Mouse (Mus musculus) G1E (cell line): ENCODE data around the gene Mdfi. TPM values are rescaled to one million over a fixed set of nuclear protein-coding genes. Genes with fewer than 3 reads are reported as not detected.

ENCODE experiments used
- ATAC-seq: 2 replicates; pipeline ENCODE4 v1.8.0; 2016; ENCODE audit warnings: mild to moderate bottlenecking; ENCODE audit not compliant: insufficient number of reproducible peaks, poor library complexity, low FRiP score, severe bottlenecking; ENCODE audit errors: extremely low read depth
- DNase-seq: peaks from one replicate; pipeline ENCODE4 v3.0.0; 2012; ENCODE audit warnings: low spot score
- H3K27me3 ChIP-seq: 2 replicates; pipeline ENCODE4 v1.6.1; 2012; ENCODE audit warnings: mild to moderate bottlenecking, low read length, inconsistent platforms; ENCODE audit not compliant: insufficient read depth
- H3K36me3 ChIP-seq: replicated peaks from 2 replicates; pipeline ENCODE3; 2012; ENCODE audit warnings: mild to moderate bottlenecking, inconsistent platforms
- H3K4me1 ChIP-seq: 2 replicates; pipeline ENCODE4 v1.6.1; 2012; ENCODE audit warnings: low read depth, low read length, inconsistent platforms, mixed read lengths; ENCODE audit not compliant: insufficient read depth
- H3K4me3 ChIP-seq: 2 replicates; pipeline ENCODE4 v1.5.1; 2012; ENCODE audit warnings: low read depth, mild to moderate bottlenecking, inconsistent platforms, low read length, moderate library complexity, mixed read lengths
- H3K9me3 ChIP-seq: replicated peaks from 2 replicates; pipeline ENCODE4 v1.6.1; 2012; ENCODE audit warnings: inconsistent platforms
- CTCF ChIP-seq: IDR thresholded peaks from 2 replicates; pipeline ENCODE4 v1.5.1; 2012; ENCODE audit warnings: low read depth, low read length, inconsistent platforms, mixed read lengths
- GATA1 ChIP-seq: IDR thresholded peaks from 2 replicates; pipeline ENCODE4 v1.6.1; 2012; ENCODE audit warnings: borderline replicate concordance, low read length, inconsistent platforms, mixed read lengths
- GATA2 ChIP-seq: IDR thresholded peaks from 2 replicates; pipeline ENCODE4 v1.6.1; 2012; ENCODE audit warnings: low read depth, low read length, inconsistent platforms, borderline replicate concordance
- POLR2AphosphoS5 ChIP-seq: IDR thresholded peaks from 2 replicates; pipeline ENCODE4 v1.6.1; 2012; ENCODE audit warnings: low read depth, low read length, inconsistent platforms; ENCODE audit not compliant: insufficient replicate concordance
- TAL1 ChIP-seq: conservative IDR thresholded peaks from 2 replicates; pipeline ENCODE4 v1.6.1; 2012; ENCODE audit warnings: low read depth, low read length, inconsistent platforms, mixed read lengths
- polyA plus RNA-seq: library from polyadenylated mRNA; stranded (reverse); fragments of >175 nt; gene quantifications from 2 replicates; pipeline ENCODE4 v1.2.3, GENCODE M21; 2012
- total RNA-seq, 2 experiments: library from RNA; stranded (forward) in 1 of 2; stranded (reverse) in 1 of 2; fragments of 200-1000 nt in 1 of 2; fragments of >200 nt in 1 of 2; fragmentation: Nextera tagmentation in 1 of 2; gene quantifications; 2 replicates each; pipeline ENCODE4 v1.2.3; 2014 to 2017

Mdfi gene
- total and polyA plus RNA-seq, 3 experiments = 0.05 TPM; not detected in 2

DNA sequence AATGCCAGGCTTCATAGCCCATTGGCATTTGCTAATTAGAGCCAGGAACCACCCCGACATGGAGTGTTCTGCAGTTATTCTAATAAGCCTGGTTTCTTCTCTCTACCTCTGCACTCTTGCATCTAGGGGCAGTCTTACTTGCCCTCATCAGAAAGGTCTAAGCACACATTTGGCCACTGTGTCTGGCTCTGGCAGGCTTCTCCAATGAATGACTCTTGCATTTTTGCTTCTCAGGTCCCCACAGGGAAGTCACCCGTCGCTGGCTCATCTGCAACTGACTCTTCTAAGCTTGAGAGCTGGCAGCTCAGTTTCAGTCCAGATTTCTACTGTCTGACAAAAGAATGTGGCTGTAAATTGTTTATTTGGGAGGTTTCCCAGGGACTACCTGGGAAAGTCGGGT, 68.5 kb downstream of the Mdfi start:
- no peak for DNase-seq
- Histone ChIP-seq H3K4me1 (peaks cover 59% of the 10 kb centered on the region), H3K27me3 (no peaks in the 10 kb centered on the region; the same call in 1 of the 2 replicates)

More for the DNA sequence above, 68.5 kb downstream of the Mdfi start:
- no peak for ATAC-seq
- Histone ChIP-seq H3K9me3 (0 out of 2 replicates have a peak, but pooled peaks cover 2% of the 10 kb centered on the region), H3K4me3 (no peak overlapping the region), H3K36me3 (peaks cover 34% of the 10 kb centered on the region)
- TF ChIP-seq GATA1 (no peak), POLR2AphosphoS5 (no peak), GATA2 (no peak), TAL1 (no peak), CTCF (no peak)

Other genes starting within 250 kb of the Mdfi start
- gene Bysl, start 223.2 kb downstream of the Mdfi start, total RNA-seq (2014; fragmentation: Nextera tagmentation) = 8.1 and 11.8 TPM in 2 replicates
- 11.3 and 11.9 TPM in 2 replicates for gene Bysl, start 223.2 kb downstream of the Mdfi start, total RNA-seq (2017)
- 35.2 and 44.0 TPM in 2 replicates for gene Bysl, start 223.2 kb downstream of the Mdfi start, polyA plus RNA-seq
- gene Med20, start 223.1 kb downstream of the Mdfi start, total RNA-seq (2014; fragmentation: Nextera tagmentation) = 36.4 and 38.8 TPM in 2 replicates
- 59.8 and 60.8 TPM in 2 replicates for gene Med20, start 223.1 kb downstream of the Mdfi start, total RNA-seq (2017)
- gene Med20, start 223.1 kb downstream of the Mdfi start, polyA plus RNA-seq = 6.0 and 9.9 TPM in 2 replicates
- gene Gm20517, start 223.1 kb downstream of the Mdfi start, total RNA-seq (2014; fragmentation: Nextera tagmentation) = 2.7 and 9.6 TPM in 2 replicates
- gene Gm20517, start 223.1 kb downstream of the Mdfi start, total RNA-seq (2017) = 1.2 and 2.0 TPM in 2 replicates
- 0.05 TPM in 1 of 2 replicates, not detected in the other for gene Gm20517, start 223.1 kb downstream of the Mdfi start, polyA plus RNA-seq
- gene Usp49, start 204.0 kb downstream of the Mdfi start, total RNA-seq (2014; fragmentation: Nextera tagmentation) = 16.0 and 41.7 TPM in 2 replicates
- gene Usp49, start 204.0 kb downstream of the Mdfi start, total RNA-seq (2017) = 5.3 and 6.0 TPM in 2 replicates
- 15.6 and 16.4 TPM in 2 replicates for gene Usp49, start 204.0 kb downstream of the Mdfi start, polyA plus RNA-seq
- 343 and 409 TPM in 2 replicates for gene Tomm6, start 146.3 kb downstream of the Mdfi start, total RNA-seq (2014; fragmentation: Nextera tagmentation)
- gene Tomm6, start 146.3 kb downstream of the Mdfi start, total RNA-seq (2017) = 55.4 and 69.9 TPM in 2 replicates
- gene Tomm6, start 146.3 kb downstream of the Mdfi start, polyA plus RNA-seq = 258 and 272 TPM in 2 replicates
- gene Frs3, start 145.7 kb downstream of the Mdfi start, total RNA-seq (2014; fragmentation: Nextera tagmentation) = 1.5 and 2.1 TPM in 2 replicates
- gene Frs3, start 145.7 kb downstream of the Mdfi start, total RNA-seq (2017) = 1.6 and 2.1 TPM in 2 replicates
- gene Frs3, start 145.7 kb downstream of the Mdfi start, polyA plus RNA-seq = 2.0 and 3.0 TPM in 2 replicates
- not detected in 2 replicates for gene Gm21981, start 140.2 kb downstream of the Mdfi start, total RNA-seq (2014; fragmentation: Nextera tagmentation)
- gene Gm21981, start 140.2 kb downstream of the Mdfi start, total RNA-seq (2017) = 0.12 and 0.71 TPM in 2 replicates
- 0.21 and 0.44 TPM in 2 replicates for gene Gm21981, start 140.2 kb downstream of the Mdfi start, polyA plus RNA-seq
- gene Prickle4, start 140.0 kb downstream of the Mdfi start, total RNA-seq (2014; fragmentation: Nextera tagmentation) = not detected in 2 replicates
- gene Prickle4, start 140.0 kb downstream of the Mdfi start, total RNA-seq (2017) = 1.2 TPM in 1 of 2 replicates, not detected in the other
- 3.4 and 3.5 TPM in 2 replicates for gene Prickle4, start 140.0 kb downstream of the Mdfi start, polyA plus RNA-seq
- gene Pgc, start 107.8 kb downstream of the Mdfi start, total RNA-seq (2014; fragmentation: Nextera tagmentation) = not detected in 2 replicates
- gene Pgc, start 107.8 kb downstream of the Mdfi start, total RNA-seq (2017) = not detected in 2 replicates
- not detected in 2 replicates for gene Pgc, start 107.8 kb downstream of the Mdfi start, polyA plus RNA-seq
- gene Tfeb, start 97.7 kb downstream of the Mdfi start, total RNA-seq (2014; fragmentation: Nextera tagmentation) = 11.9 and 17.8 TPM in 2 replicates
- gene Tfeb, start 97.7 kb downstream of the Mdfi start, total RNA-seq (2017) = 10.7 and 11.6 TPM in 2 replicates
- 57.0 and 73.2 TPM in 2 replicates for gene Tfeb, start 97.7 kb downstream of the Mdfi start, polyA plus RNA-seq
- 20.2 and 21.6 TPM in 2 replicates for gene Foxp4, start 90.0 kb upstream of the Mdfi start, total RNA-seq (2014; fragmentation: Nextera tagmentation)
- 0.93 and 1.0 TPM in 2 replicates for gene Foxp4, start 90.0 kb upstream of the Mdfi start, total RNA-seq (2017)
- gene Foxp4, start 90.0 kb upstream of the Mdfi start, polyA plus RNA-seq = 54.1 and 64.6 TPM in 2 replicates
- gene 1700122O11Rik, start 203.6 kb upstream of the Mdfi start, total RNA-seq (2014; fragmentation: Nextera tagmentation) = not detected in 2 replicates
- not detected in 2 replicates for gene 1700122O11Rik, start 203.6 kb upstream of the Mdfi start, total RNA-seq (2017)
- not detected in 2 replicates for gene 1700122O11Rik, start 203.6 kb upstream of the Mdfi start, polyA plus RNA-seq